Mouse (Mus musculus) stomach, postnatal 0 days (tissue): Measurements from ENCODE around the gene Fosb. TPM values are rescaled to one million over a fixed set of nuclear protein-coding genes. Genes with fewer than 3 reads are reported as not detected.
A peak's percentile ranks its signal among the peaks of the same experiment; 100 is the strongest.

ENCODE experiments used
- ATAC-seq: fragments of 200-750 bp; cut with Nextera tagmentation; 2 replicates; pipeline ENCODE4 v1.8.0; 2017; ENCODE audit not compliant: low FRiP score, low TSS enrichment
- DNase-seq: peaks from one replicate; pipeline ENCODE4 v3.0.0-alpha.2; 2016; ENCODE audit warnings: low spot score
- H3K27ac ChIP-seq: fragments of 300-500 bp; sonication (generic); replicated peaks from 2 replicates; pipeline ENCODE4 v1.5.1; 2014; ENCODE audit warnings: mild to moderate bottlenecking, control low read depth
- H3K27me3 ChIP-seq: fragments of 300-500 bp; sonication (generic); 2 replicates; pipeline ENCODE4 v1.6.1; 2014; ENCODE audit warnings: low read length; ENCODE audit not compliant: control insufficient read depth, insufficient read depth
- H3K36me3 ChIP-seq: fragments of 300-500 bp; sonication (generic); 2 replicates; pipeline ENCODE4 v1.6.1; 2014; ENCODE audit warnings: low read length, mixed read lengths; ENCODE audit not compliant: control insufficient read depth, insufficient read depth
- H3K4me1 ChIP-seq: fragments of 300-500 bp; sonication (generic); replicated peaks from 2 replicates; pipeline ENCODE4 v1.6.1; 2014; ENCODE audit warnings: antibody characterized with exemption; ENCODE audit not compliant: control insufficient read depth, insufficient read depth
- H3K4me2 ChIP-seq: fragments of 300-500 bp; sonication (generic); replicated peaks from 2 replicates; pipeline ENCODE4 v1.6.1; 2014; ENCODE audit warnings: low read depth, mild to moderate bottlenecking, control low read depth, moderate library complexity
- H3K4me3 ChIP-seq: fragments of 300-500 bp; sonication (generic); 2 replicates; pipeline ENCODE4 v1.5.1; 2014; ENCODE audit warnings: low read depth, low read length, control low read depth
- H3K9ac ChIP-seq: fragments of 300-500 bp; sonication (generic); 2 replicates; pipeline ENCODE4 v1.6.1; 2014; ENCODE audit warnings: mild to moderate bottlenecking, low read length, control low read depth, mixed read lengths
- H3K9me3 ChIP-seq: fragments of 300-500 bp; sonication (generic); 2 replicates; pipeline ENCODE4 v1.6.1; 2016; ENCODE audit warnings: low read length; ENCODE audit not compliant: control insufficient read depth
- CTCF ChIP-seq: IDR thresholded peaks from 2 replicates; pipeline ENCODE4 v1.5.1; 2016; ENCODE audit warnings: antibody characterized with exemption, low read depth, mild to moderate bottlenecking, moderate library complexity
- EP300 ChIP-seq: optimal IDR thresholded peaks from 2 replicates; pipeline ENCODE3; 2016; ENCODE audit warnings: antibody characterized with exemption
- WGBS: fragments of 180-500 bp; shearing (Covaris S2); extraction: QIAGEN DNeasy Blood & Tissue Kit; methylation state at CpG from one replicate; pipeline ENCODE4 v1.1.7; 2014; 5-methylcytosine and 5-hydroxymethylcytosine counted together
- polyA plus RNA-seq: library from polyadenylated mRNA; unstranded; fragments of >200 nt; fragmentation: Nextera tagmentation; extraction: Ambion mirVana; gene quantifications from 2 replicates; pipeline ENCODE4 v1.2.1, GENCODE M21; 2015

Gene Fosb
- polyA plus RNA-seq, 1 experiment from 2014 or later = 0.21 TPM

- H3K36me3 ChIP-seq = no peaks in the 10 kb centered on the region
- no peaks in the 10 kb centered on the region; the same call in 1 of the 2 replicates for H3K4me1 ChIP-seq
- H3K9me3 ChIP-seq = no peaks in the 10 kb centered on the region
- no peak overlapping the region for H3K27ac ChIP-seq
- DNase-seq (no peak), ATAC-seq (no peak)
- TF ChIP-seq CTCF (no peak), EP300 (no peak)
- H3K4me2 ChIP-seq = no peak overlapping the region
- H3K4me3 ChIP-seq = no peak overlapping the region
- no peaks in the 10 kb centered on the region for H3K27me3 ChIP-seq
- 40% methylated on average over 5 of the region's 5 CpGs for WGBS
- no peak overlapping the region for H3K9ac ChIP-seq
Measured at GRCm38 (mm10) chr7:19321464-19321863, 11.6 kb upstream of the Fosb start.

GRCm38 (mm10) chr7:19320637-19321036 lies 10.8 kb upstream of the Fosb start:
- Histone ChIP-seq H3K4me1 (no peaks in the 10 kb centered on the region; the same call in 1 of the 2 replicates), H3K27me3 (no peaks in the 10 kb centered on the region), H3K36me3 (no peaks in the 10 kb centered on the region), H3K4me3 (peak overlapping the region; percentile 46; the same call in 1 of the 2 replicates), H3K9ac (no peak overlapping the region), H3K4me2 (peak overlapping the region; percentile 83), H3K9me3 (no peaks in the 10 kb centered on the region), H3K27ac (no peak overlapping the region)
- 28% methylated on average over 7 of the region's 7 CpGs for WGBS
- ATAC-seq (no peak), DNase-seq (no peak)
- no peak for TF ChIP-seq EP300
- TF ChIP-seq CTCF = no peak

- peak overlapping the region; percentile 56; the same call in 1 of the 2 replicates for H3K27ac ChIP-seq
- ATAC-seq = peak; percentile 92
Measured at GRCm38 (mm10) chr7:19319906-19320305, 10.1 kb upstream of the Fosb start.

GRCm38 (mm10) chr7:19319458-19319857 lies 9.6 kb upstream of the Fosb start:
- no peaks in the 10 kb centered on the region for H3K36me3 ChIP-seq
- H3K4me2 ChIP-seq = peak overlapping the region; percentile 83
- ATAC-seq (peak; percentile 56), DNase-seq (no peak)
- H3K4me3 ChIP-seq = peak overlapping the region; percentile 46
- TF ChIP-seq CTCF = no peak
- H3K9ac ChIP-seq = peak overlapping the region; percentile 59
- 16% methylated on average over 9 of the region's 9 CpGs for WGBS
- H3K27me3 ChIP-seq = no peaks in the 10 kb centered on the region
- H3K4me1 ChIP-seq = no peaks in the 10 kb centered on the region; the same call in 1 of the 2 replicates
- H3K27ac ChIP-seq = peak overlapping the region; percentile 56; the same call in 1 of the 2 replicates
- no peaks in the 10 kb centered on the region for H3K9me3 ChIP-seq

More at GRCm38 (mm10) chr7:19319906-19320305, 10.1 kb upstream of the Fosb start:
- Histone ChIP-seq H3K9me3 (no peaks in the 10 kb centered on the region), H3K9ac (peak overlapping the region; percentile 59), H3K4me2 (peak overlapping the region; percentile 83), H3K4me3 (peak overlapping the region; percentile 46), H3K4me1 (no peaks in the 10 kb centered on the region; the same call in 1 of the 2 replicates), H3K36me3 (no peaks in the 10 kb centered on the region), H3K27me3 (no peaks in the 10 kb centered on the region)
- DNase-seq = peak; percentile 99
- under 1% methylated on average over 41 of the region's 41 CpGs for WGBS
- TF ChIP-seq CTCF = peak; percentile 34; the same call in 1 of the 2 replicates
- TF ChIP-seq EP300 = no peak

GRCm38 (mm10) chr7:19318676-19319075 lies 8.8 kb upstream of the Fosb start:
- H3K27ac ChIP-seq = no peak overlapping the region

GRCm38 (mm10) chr7:19318201-19318600 lies 8.3 kb upstream of the Fosb start:
- Histone ChIP-seq H3K27me3 (no peaks in the 10 kb centered on the region), H3K4me2 (no peak overlapping the region), H3K9ac (no peak overlapping the region), H3K27ac (no peak overlapping the region), H3K4me1 (no peaks in the 10 kb centered on the region; the same call in 1 of the 2 replicates), H3K9me3 (no peaks in the 10 kb centered on the region), H3K36me3 (no peaks in the 10 kb centered on the region), H3K4me3 (no peak overlapping the region)
- DNase-seq = no peak
- TF ChIP-seq CTCF = no peak
- 71% methylated on average over 2 of the region's 2 CpGs for WGBS
- no peak for ATAC-seq

More at GRCm38 (mm10) chr7:19318676-19319075, 8.8 kb upstream of the Fosb start:
- ATAC-seq (no peak), DNase-seq (no peak)
- H3K4me3 ChIP-seq = no peak overlapping the region
- 63% methylated on average over 7 of the region's 7 CpGs for WGBS
- H3K9ac ChIP-seq = no peak overlapping the region
- H3K9me3 ChIP-seq = no peaks in the 10 kb centered on the region
- no peak for TF ChIP-seq EP300
- TF ChIP-seq CTCF = no peak
- no peak overlapping the region for H3K4me2 ChIP-seq
- H3K27me3 ChIP-seq = no peaks in the 10 kb centered on the region
- H3K36me3 ChIP-seq = no peaks in the 10 kb centered on the region
- H3K4me1 ChIP-seq = no peaks in the 10 kb centered on the region; the same call in 1 of the 2 replicates
